Mouse (Mus musculus): ENCODE measurements around the gene Trim30b. TPM values are rescaled to one million over a fixed set of nuclear protein-coding genes. Genes with fewer than 3 reads are reported as not detected.
"Not testable (repeated sequence)": the region's sequence is repeated elsewhere in the genome, so short reads cannot be mapped to it uniquely, and the experiment has no call there.

Trim30b gene
- total RNA-seq (2021), result not detected
- long read RNA-seq, experiment 1, result 0 reads
- long read RNA-seq, experiment 2, result 0 reads

- Histone ChIP-seq H3K27ac (no peak within 1 kb of the TSS), H3K4me3 (no peak within 1 kb of the TSS)
- no peak for DNase-seq (ENCODE audit: low spot score in 2 of 2)
- TF ChIP-seq CTCF (conservative IDR thresholded peaks at IDR 0.05), result peak; percentile 43
These were observed at the start of gene Trim30b for GRCm38 (mm10) chr7:104369736-104370414. TSS of gene Trim30b (minus strand) at chr7:104369884.

- no peak for TF ChIP-seq CTCF (conservative IDR thresholded peaks at IDR 0.05)
- Histone ChIP-seq H3K4me3 (no peak overlapping the region), H3K27ac (no peak overlapping the region)
- no peak for DNase-seq (ENCODE audit: low spot score in 2 of 2)
These were observed 34.8 kb upstream of the Trim30b start for GRCm38 (mm10) chr7:104404460-104404950.

GRCm38 (mm10) chr7:104401140-104401539, 31.5 kb upstream of the Trim30b start:
- H3K27ac ChIP-seq, result no peak overlapping the region
- no peak for DNase-seq (ENCODE audit: low spot score in 2 of 2)
- H3K4me3 ChIP-seq, result no peak overlapping the region
- no peak for TF ChIP-seq CTCF (conservative IDR thresholded peaks at IDR 0.05)

- H3K4me3 ChIP-seq, result no peak within 1 kb of the TSS
- no peak for DNase-seq (ENCODE audit: low spot score in 2 of 2)
- TF ChIP-seq CTCF (conservative IDR thresholded peaks at IDR 0.05), result no peak
- H3K27ac ChIP-seq, result no peak within 1 kb of the TSS
These were observed 31.0 kb upstream of the Trim30b start, which contains the start of gene Trim30c for GRCm38 (mm10) chr7:104400698-104401097. TSS of gene Trim30c (minus strand) at chr7:104400837.

- no peak for TF ChIP-seq CTCF (conservative IDR thresholded peaks at IDR 0.05)
- Histone ChIP-seq H3K27ac (no peak overlapping the region), H3K4me3 (no peak overlapping the region)
- DNase-seq (ENCODE audit: low spot score in 2 of 2), result no peak
These were observed 28.8 kb upstream of the Trim30b start for GRCm38 (mm10) chr7:104398492-104398891.

- H3K4me3 ChIP-seq, result no peak overlapping the region
- H3K27ac ChIP-seq, result no peak overlapping the region
- DNase-seq (ENCODE audit: low spot score in 2 of 2), result no peak
- TF ChIP-seq CTCF (conservative IDR thresholded peaks at IDR 0.05), result no peak
These were observed 3.3 kb downstream of the Trim30b start for GRCm38 (mm10) chr7:104366339-104366738.

- DNase-seq (ENCODE audit: low spot score in 2 of 2), result no peak
- H3K27ac ChIP-seq, result no peak overlapping the region
- no peak for TF ChIP-seq CTCF (conservative IDR thresholded peaks at IDR 0.05)
- H3K4me3 ChIP-seq, result no peak overlapping the region; the same call in 1 of the 2 replicates
These were observed 16.1 kb downstream of the Trim30b start for GRCm38 (mm10) chr7:104353600-104353967.

GRCm38 (mm10) chr7:104352717-104353599, 16.7 kb downstream of the Trim30b start, which contains the start of gene Trim12c:
TSS of gene Trim12c (minus strand) at chr7:104353362.
- Histone ChIP-seq H3K4me3 (peak within 1 kb of the TSS; percentile 47), H3K27ac (peak within 1 kb of the TSS; percentile 36; the same call in 1 of the 2 replicates)
- TF ChIP-seq CTCF (conservative IDR thresholded peaks at IDR 0.05), result no peak
- peak in 1 of 2 experiments; percentile 8 for DNase-seq (ENCODE audit: low spot score in 2 of 2)

- DNase-seq (ENCODE audit: low spot score in 2 of 2), result not testable (repeated sequence)
These were observed 21.6 kb downstream of the Trim30b start for GRCm38 (mm10) chr7:104348043-104348442.

GRCm38 (mm10) chr7:104340744-104341143, 28.9 kb downstream of the Trim30b start:
- not testable (repeated sequence) for H3K4me3 ChIP-seq; H3K27ac ChIP-seq; DNase-seq (ENCODE audit: low spot score in 2 of 2)

More at GRCm38 (mm10) chr7:104348043-104348442, 21.6 kb downstream of the Trim30b start:
- H3K4me3 ChIP-seq, H3K27ac ChIP-seq: not testable (repeated sequence)

GRCm38 (mm10) chr7:104335547-104335946, 34.1 kb downstream of the Trim30b start:
- H3K27ac ChIP-seq; H3K4me3 ChIP-seq; DNase-seq (ENCODE audit: low spot score in 2 of 2): not testable (repeated sequence)

- H3K4me3 ChIP-seq; DNase-seq (ENCODE audit: low spot score in 2 of 2); H3K27ac ChIP-seq: not testable (repeated sequence)
These were observed 40.5 kb downstream of the Trim30b start, which contains the start of gene Trim34b for GRCm38 (mm10) chr7:104329171-104329570. TSS of gene Trim34b (plus strand) at chr7:104329471.

GRCm38 (mm10) chr7:104322028-104322427, 47.7 kb downstream of the Trim30b start:
- DNase-seq (ENCODE audit: low spot score in 2 of 2), result no peak
- Histone ChIP-seq H3K4me3 (no peak overlapping the region), H3K27ac (no peak overlapping the region)
- TF ChIP-seq CTCF (conservative IDR thresholded peaks at IDR 0.05), result no peak

GRCm38 (mm10) chr7:104315369-104316080, 54.2 kb downstream of the Trim30b start, which contains the start of gene Trim12a:
TSS of gene Trim12a (minus strand) at chr7:104315466.
- peak within 1 kb of the TSS; percentile 46; the same call in 1 of the 2 replicates for H3K27ac ChIP-seq
- not testable (repeated sequence) for DNase-seq (ENCODE audit: low spot score in 2 of 2)
- H3K4me3 ChIP-seq, result peak within 1 kb of the TSS; percentile 44
